Mouse (Mus musculus) v-Abl transformed pro-B cells (cell line): ENCODE measurements around the gene Gins1.

ENCODE experiments used
- in situ Hi-C, 2 experiments: fragments of 400-800 bp; cut with MboI; formaldehyde crosslinking; loops; one replicate each; pipeline ENCODE4 v1.15.1; 2025; ENCODE audit not compliant: unreplicated experiment in 2 of 2

Gene Gins1

GRCm38 (mm10) chr2:150904936-150905450 is at the start of gene Gins1:
Gins1 (plus strand) TSS chr2:150905400.
- in situ Hi-C loops = loop anchor here (5.0 to 25.0 kb wide), 5 partner anchors 73 to 1082 kb away; partner anchors contain the start of genes Fam110a (in 1 of the 2) and Slc52a3 (in 1 of the 2)

- in situ Hi-C loops = loop anchor here in 1 of 2 experiments (25.0 kb wide), 1 partner anchor 1378 kb away; the partner anchor contains the start of gene Csnk2a1
These were observed 46.3 kb upstream of the Gins1 start for GRCm38 (mm10) chr2:150858724-150859487.

GRCm38 (mm10) chr2:150859709-150860470 is 45.3 kb upstream of the Gins1 start:
- in situ Hi-C loops = loop anchor here in 1 of 2 experiments (25.0 kb wide), 1 partner anchor 1377 kb away; the partner anchor contains the start of gene Csnk2a1

- in situ Hi-C loops = loop anchor here in 1 of 2 experiments (25.0 kb wide), 1 partner anchor 1376 kb away; the partner anchor contains the start of gene Csnk2a1
These were observed 44.1 kb upstream of the Gins1 start for GRCm38 (mm10) chr2:150861128-150861527.

- in situ Hi-C loops = loop anchor here in 1 of 2 experiments (25.0 kb wide), 1 partner anchor 1370 kb away; the partner anchor contains the start of gene Csnk2a1
These were observed 38.2 kb upstream of the Gins1 start for GRCm38 (mm10) chr2:150867021-150867420.

GRCm38 (mm10) chr2:150869446-150869845 is 35.8 kb upstream of the Gins1 start:
- in situ Hi-C loops = loop anchor here in 1 of 2 experiments (25.0 kb wide), 1 partner anchor 1368 kb away; the partner anchor contains the start of gene Csnk2a1

GRCm38 (mm10) chr2:150874508-150874907 is 30.7 kb upstream of the Gins1 start:
- in situ Hi-C loops = loop anchor here in 1 of 2 experiments (25.0 kb wide), 1 partner anchor 1363 kb away; the partner anchor contains the start of gene Csnk2a1

GRCm38 (mm10) chr2:150875226-150875625 is 30.0 kb upstream of the Gins1 start:
- in situ Hi-C loops = no loop called here

GRCm38 (mm10) chr2:150877561-150877960 is 27.6 kb upstream of the Gins1 start:
- in situ Hi-C loops = no loop called here

GRCm38 (mm10) chr2:150884075-150884778 is 21.0 kb upstream of the Gins1 start:
- in situ Hi-C loops = no loop called here

- in situ Hi-C loops = no loop called here
These were observed 20.5 kb upstream of the Gins1 start for GRCm38 (mm10) chr2:150884779-150885110.

GRCm38 (mm10) chr2:150885814-150886213 is 19.4 kb upstream of the Gins1 start:
- in situ Hi-C loops = no loop called here

GRCm38 (mm10) chr2:150886315-150886714 is 18.9 kb upstream of the Gins1 start:
- in situ Hi-C loops = no loop called here

- in situ Hi-C loops = no loop called here
These were observed 17.8 kb upstream of the Gins1 start for GRCm38 (mm10) chr2:150887370-150887769.

GRCm38 (mm10) chr2:150894617-150895267 is 10.5 kb upstream of the Gins1 start:
- in situ Hi-C loops = no loop called here

GRCm38 (mm10) chr2:150895691-150896252 is 9.4 kb upstream of the Gins1 start:
- in situ Hi-C loops = no loop called here

GRCm38 (mm10) chr2:150900341-150900740 is 4.9 kb upstream of the Gins1 start:
- in situ Hi-C loops = loop anchor here (10.0 to 25.0 kb wide), 2 partner anchors 226 to 1087 kb away; partner anchors contain the start of genes Fam110a (in 1 of the 2) and Slc52a3 (in 1 of the 2)

GRCm38 (mm10) chr2:150902347-150902746 is 2.9 kb upstream of the Gins1 start:
- in situ Hi-C loops = loop anchor here (10.0 to 25.0 kb wide), 2 partner anchors 228 to 1085 kb away; partner anchors contain the start of genes Fam110a (in 1 of the 2) and Slc52a3 (in 1 of the 2)
